Mouse (Mus musculus) heart, adult 2 months (tissue): ENCODE results near the gene Ppih. TPM values are rescaled to one million over a fixed set of nuclear protein-coding genes. Genes with fewer than 3 reads are reported as not detected.
"Not testable (repeated sequence)": the region's sequence is repeated elsewhere in the genome, so short reads cannot be mapped to it uniquely, and the experiment has no call there.

Experiments
- DNase-seq, 2 experiments: peaks; one replicate each; pipeline ENCODE4 v3.0.0; 2021
- H3K27ac ChIP-seq: fragments of 200-600 bp; 2 replicates; pipeline ENCODE4 v1.8.1; 2022
- H3K27me3 ChIP-seq: fragments of 200-500 bp; 2 replicates; pipeline ENCODE4 v1.6.1; 2012; ENCODE audit warnings: mild to moderate bottlenecking, low read length, inconsistent platforms, mixed read lengths; ENCODE audit not compliant: control insufficient read depth, insufficient read depth
- H3K36me3 ChIP-seq: fragments of 200-500 bp; 2 replicates; pipeline ENCODE4 v1.6.1; 2012; ENCODE audit warnings: low read length, inconsistent platforms; ENCODE audit not compliant: control insufficient read depth, insufficient read depth
- H3K4me1 ChIP-seq: fragments of 200-500 bp; 2 replicates; pipeline ENCODE4 v1.6.1; 2011; ENCODE audit warnings: low read length; ENCODE audit not compliant: control insufficient read depth, insufficient read depth
- H3K4me3 ChIP-seq: fragments of 200-600 bp; 2 replicates; pipeline ENCODE4 v1.8.1; 2022
- H3K79me2 ChIP-seq: fragments of 200-500 bp; replicated peaks from 2 replicates; pipeline ENCODE4 v1.6.1; 2012; ENCODE audit warnings: mild to moderate bottlenecking, inconsistent platforms, low read length, moderate library complexity, mixed read lengths; ENCODE audit not compliant: control insufficient read depth, insufficient read depth
- H3K9ac ChIP-seq: fragments of 200-500 bp; 2 replicates; pipeline ENCODE4 v1.6.1; 2012; ENCODE audit warnings: low read depth, mild to moderate bottlenecking, control low read depth, inconsistent platforms, low read length, mixed read lengths
- CTCF ChIP-seq: fragments of 200-600 bp; IDR thresholded peaks from 2 replicates; pipeline ENCODE4 v1.8.1; 2022; ENCODE audit warnings: antibody characterized with exemption, mild to moderate bottlenecking, moderate library complexity
- EP300 ChIP-seq: fragments of 200-500 bp; IDR thresholded peaks from 2 replicates; pipeline ENCODE4 v1.6.1; 2011; ENCODE audit warnings: low read depth, low read length, control low read depth; ENCODE audit not compliant: insufficient read depth
- POLR2A ChIP-seq: fragments of 200-500 bp; IDR thresholded peaks from 2 replicates; pipeline ENCODE4 v1.6.1; 2011; ENCODE audit warnings: mild to moderate bottlenecking, low read depth, low read length, control low read depth; ENCODE audit not compliant: insufficient read depth
- WGBS: fragments of 180-500 bp; shearing (Covaris S2); methylation state at CpG from one replicate; pipeline ENCODE4 v1.1.7; 2018; 5-methylcytosine and 5-hydroxymethylcytosine counted together
- intact Hi-C: fragments of 180-260 bp; cut with DNase I; formaldehyde crosslinking; loops from one replicate; pipeline ENCODE4 v1.15.1; 2025
- polyA plus RNA-seq: library from polyadenylated mRNA; depleted of rRNA; stranded (reverse); fragments of >200 nt; gene quantifications from 2 replicates; pipeline ENCODE4 v1.2.3, GENCODE M21; 2012
- total RNA-seq, 2 experiments: library from RNA; stranded (reverse); gene quantifications; 2 replicates each; pipeline ENCODE4 v1.2.3; 2021

The Ppih gene
- total and polyA plus RNA-seq, 3 experiments: 5.5 to 10.3 (median 8.2) TPM

- intact Hi-C loops: no loop called here
Observed at GRCm38 (mm10) chr4:119284861-119285260, 35.5 kb downstream of the Ppih start.

GRCm38 (mm10) chr4:119278784-119279183, 41.6 kb downstream of the Ppih start:
- H3K79me2 ChIP-seq, intact Hi-C loops, H3K9ac ChIP-seq, H3K4me3 ChIP-seq, H3K4me1 ChIP-seq, DNase-seq, H3K27me3 ChIP-seq, H3K27ac ChIP-seq: not testable (repeated sequence)
- H3K36me3 ChIP-seq: peaks cover 37% of the 10 kb centered on the region
- WGBS: 89% methylated on average over 15 of the region's 15 CpGs

More at GRCm38 (mm10) chr4:119284861-119285260, 35.5 kb downstream of the Ppih start:
- Histone ChIP-seq H3K27ac (no peak overlapping the region), H3K79me2 (peaks cover 7% of the 10 kb centered on the region), H3K4me3 (no peak overlapping the region), H3K27me3 (no peaks in the 10 kb centered on the region), H3K9ac (no peak overlapping the region), H3K4me1 (peaks cover 13% of the 10 kb centered on the region), H3K36me3 (peaks cover 45% of the 10 kb centered on the region)
- TF ChIP-seq CTCF: no peak
- TF ChIP-seq POLR2A: no peak
- no peak for TF ChIP-seq EP300
- DNase-seq: no peak
- WGBS: 76% methylated on average over 1 of the region's 1 CpGs

GRCm38 (mm10) chr4:119275726-119276125, 44.6 kb downstream of the Ppih start:
- no peak overlapping the region; the same call in 1 of the 2 replicates for H3K9ac ChIP-seq
- H3K36me3 ChIP-seq: peaks cover 34% of the 10 kb centered on the region
- H3K4me1 ChIP-seq: peaks cover 9% of the 10 kb centered on the region
- no peak overlapping the region for H3K4me3 ChIP-seq
- H3K27ac ChIP-seq: peak overlapping the region; percentile 94
- H3K27me3 ChIP-seq: no peaks in the 10 kb centered on the region
- TF ChIP-seq CTCF (no peak), EP300 (no peak), POLR2A (no peak)
- no peak for DNase-seq
- no peaks in the 10 kb centered on the region for H3K79me2 ChIP-seq
- WGBS: 47% methylated on average over 2 of the region's 2 CpGs
- intact Hi-C loops: loop anchor here (1.0 to 2.0 kb wide), 3 partner anchors 14 to 29 kb away; no protein-coding TSS in a partner anchor

- H3K9ac ChIP-seq: peak overlapping the region; percentile 49
- peaks cover 9% of the 10 kb centered on the region for H3K4me1 ChIP-seq
- TF ChIP-seq CTCF (peak; percentile 55), POLR2A (peak; percentile 70; the same call in 1 of the 2 replicates), EP300 (no peak)
- peak overlapping the region; percentile 94 for H3K27ac ChIP-seq
- 16% methylated on average over 2 of the region's 2 CpGs for WGBS
- no peak overlapping the region; the same call in 1 of the 2 replicates for H3K4me3 ChIP-seq
- no peaks in the 10 kb centered on the region for H3K27me3 ChIP-seq
- peaks cover 34% of the 10 kb centered on the region for H3K36me3 ChIP-seq
- peak in 1 of 2 experiments; percentile 47 for DNase-seq
- intact Hi-C loops: loop anchor here (1.0 to 2.0 kb wide), 2 partner anchors 14 to 28 kb away; no protein-coding TSS in a partner anchor
- H3K79me2 ChIP-seq: no peaks in the 10 kb centered on the region
Observed at GRCm38 (mm10) chr4:119275226-119275625, 45.1 kb downstream of the Ppih start.

GRCm38 (mm10) chr4:119274627-119275026, 45.7 kb downstream of the Ppih start:
- TF ChIP-seq CTCF: no peak
- peak; percentile 49; the same call in 1 of the 2 replicates for TF ChIP-seq POLR2A
- TF ChIP-seq EP300: peak; percentile 45; the same call in 1 of the 2 replicates
- DNase-seq: peak in 1 of 2 experiments; percentile 57
- peak overlapping the region; percentile 94 for H3K27ac ChIP-seq
- peak overlapping the region; percentile 49 for H3K9ac ChIP-seq
- no peaks in the 10 kb centered on the region for H3K79me2 ChIP-seq
- peaks cover 33% of the 10 kb centered on the region for H3K36me3 ChIP-seq
- peaks cover 9% of the 10 kb centered on the region for H3K4me1 ChIP-seq
- no peaks in the 10 kb centered on the region for H3K27me3 ChIP-seq
- H3K4me3 ChIP-seq: no peak overlapping the region; the same call in 1 of the 2 replicates
- WGBS: 51% methylated on average over 1 of the region's 1 CpGs
- intact Hi-C loops: loop anchor here (1.0 to 2.0 kb wide), 2 partner anchors 13 to 28 kb away; no protein-coding TSS in a partner anchor

GRCm38 (mm10) chr4:119266606-119267005, 53.7 kb downstream of the Ppih start:
- intact Hi-C loops: no loop called here
- Histone ChIP-seq H3K4me3 (no peak overlapping the region), H3K36me3 (peaks cover 6% of the 10 kb centered on the region; the same call in 1 of the 2 replicates), H3K27me3 (no peaks in the 10 kb centered on the region), H3K79me2 (no peaks in the 10 kb centered on the region), H3K9ac (no peak overlapping the region), H3K4me1 (peaks cover 8% of the 10 kb centered on the region), H3K27ac (no peak overlapping the region; the same call in 1 of the 2 replicates)
- no peak for TF ChIP-seq POLR2A
- TF ChIP-seq CTCF: no peak
- no peak for TF ChIP-seq EP300
- 49% methylated on average over 13 of the region's 13 CpGs for WGBS
- no peak for DNase-seq
